Mouse (Mus musculus) kidney, adult 2 months (tissue): Measurements from ENCODE around the gene Npr3.

ENCODE experiments used
- CTCF ChIP-seq: fragments of 200-500 bp; conservative IDR thresholded peaks from 2 replicates; pipeline ENCODE4 v1.5.1; 2011; ENCODE audit warnings: low read depth, mild to moderate bottlenecking, control low read depth, low read length, moderate library complexity, mixed read lengths; ENCODE audit not compliant: insufficient read depth, insufficient read length
- POLR2A ChIP-seq: fragments of 200-500 bp; IDR thresholded peaks from one replicate; pipeline ENCODE4 v1.6.1; 2011; ENCODE audit warnings: low read depth, low read length, control low read depth

DNA sequence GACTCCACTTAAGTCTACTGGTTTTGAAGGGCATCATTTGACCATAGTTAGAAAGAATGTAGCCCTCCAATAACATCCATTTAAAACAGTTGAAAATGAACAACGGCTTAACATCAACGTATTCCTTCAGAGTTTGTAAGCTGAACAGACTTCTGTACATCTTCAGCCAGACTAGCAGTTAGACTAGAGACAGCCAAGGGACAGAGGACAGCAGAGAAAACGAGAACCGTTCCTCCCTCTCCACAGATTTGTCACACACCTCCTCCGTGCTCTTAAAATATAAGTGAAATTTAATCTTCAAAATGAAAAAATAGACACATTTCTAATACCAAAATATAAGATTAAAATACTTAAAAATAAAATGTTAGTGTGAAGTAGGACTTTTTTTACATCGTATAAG is 63.0 kb downstream of the Npr3 start:
- TF ChIP-seq CTCF: no peak
- no peak for TF ChIP-seq POLR2A
